8 mouse cellular contexts compared by ENCODE assay signal in the genomic region with DNA sequence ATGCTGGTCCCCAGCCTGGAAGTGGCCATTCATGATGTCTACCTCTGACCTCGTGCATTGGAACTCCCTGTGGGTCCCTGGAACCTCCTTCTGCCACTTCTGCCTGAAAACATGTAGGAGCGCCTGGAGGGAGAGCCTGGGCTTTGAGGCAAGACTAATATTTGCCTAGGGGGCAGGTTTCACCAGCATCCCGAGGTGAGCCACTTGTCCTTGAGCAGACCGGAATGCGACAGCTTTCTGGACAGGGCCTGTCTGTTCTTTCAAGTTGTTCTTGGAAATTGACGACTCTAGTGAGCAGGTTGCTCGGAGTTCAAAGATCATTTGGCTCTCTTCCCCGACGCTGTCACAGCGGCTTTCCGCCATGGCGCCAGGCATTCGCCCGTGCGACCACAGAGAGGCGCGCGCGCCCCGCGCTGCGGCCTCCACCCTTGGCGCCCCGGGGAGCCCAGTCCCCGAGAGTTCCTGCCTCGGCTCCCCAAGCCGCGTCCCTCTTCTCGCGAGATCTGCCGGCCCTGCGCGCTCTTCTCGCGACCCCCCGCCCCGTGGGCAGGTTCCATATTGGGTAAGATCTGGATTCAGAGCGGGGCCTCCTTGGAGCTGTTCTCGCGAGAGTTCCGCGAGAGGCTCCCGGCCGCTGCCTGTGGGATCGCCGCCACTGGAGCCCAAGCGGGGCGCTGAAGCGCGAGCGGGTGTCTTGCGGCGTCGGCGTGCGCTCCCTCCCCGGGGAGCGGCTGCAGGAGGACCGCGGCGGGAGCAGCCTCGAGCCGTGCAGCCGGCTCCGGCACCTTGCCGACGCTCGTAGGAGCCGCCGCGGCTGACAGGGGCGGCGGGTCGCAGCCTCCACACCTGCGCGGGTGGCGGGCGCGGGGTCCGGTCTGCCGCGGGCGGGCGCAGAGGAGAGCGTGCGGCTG. TPM values are rescaled to one million over a fixed set of nuclear protein-coding genes. Genes with fewer than 3 reads are reported as not detected.
DNase-seq lines count a peak whose midpoint lies in the region; ATAC-seq lines count a peak whose summit lies in the region.

A gene (plus strand): TSS at position 554 of the 911 bp plus-strand sequence.

- peak; percentile 100 for DNase-seq in Muller cell, postnatal 12 days (ENCODE audit: inconsistent ontology term)
- DNase-seq in cerebellum, adult 9-11 months, result peak; percentile 99
- peak; percentile 99 to 100 for DNase-seq in frontal cortex, postnatal 10 days (ENCODE audit: low spot score in 2 of 2)
- DNase-seq in layer of hippocampus, postnatal 14 days (ENCODE audit: low spot score in 2 of 2), result peak; percentile 99
- DNase-seq in lung, postnatal 14 days, result peak; percentile 100
- peak; percentile 98 for DNase-seq in retina, adult 2 months (ENCODE audit: low read depth, low spot score)
- peak; percentile 100 for DNase-seq in thymus, postnatal 36 days

- H3K9me3 ChIP-seq in hindbrain, embryonic 12.5 days (replicated peaks), result no peaks in the 10 kb centered on the region

- peak; percentile 95 for ATAC-seq in hindbrain, embryonic 12.5 days (ENCODE audit: low FRiP score)

- under 1% methylated on average over 81 of the region's 86 CpGs for WGBS in hindbrain, embryonic 12.5 days

- H3K36me3 ChIP-seq in hindbrain, embryonic 12.5 days, result no peaks in the 10 kb centered on the region

- peak within 1 kb of the TSS; percentile 97 for H3K9ac ChIP-seq in hindbrain, embryonic 12.5 days

- peak within 1 kb of the TSS; percentile 67 for H3K4me2 ChIP-seq in hindbrain, embryonic 12.5 days (replicated peaks)

- peak within 1 kb of the TSS; percentile 99 for H3K4me3 ChIP-seq in hindbrain, embryonic 12.5 days

- H3K27me3 ChIP-seq in hindbrain, embryonic 12.5 days, result peaks cover 11% of the 10 kb centered on the region

- peak within 1 kb of the TSS; percentile 98 for H3K27ac ChIP-seq in hindbrain, embryonic 12.5 days

- H3K4me1 ChIP-seq in hindbrain, embryonic 12.5 days, result peaks cover 30% of the 10 kb centered on the region

RNA-seq across cellular contexts. Expression of the gene that starts here (rescaled TPM):
- polyA plus RNA-seq in hindbrain, embryonic 12.5 days (2016; fragmentation: Nextera tagmentation; extraction: Ambion mirVana), result 40.1 and 45.9 TPM in 2 replicates
- 10 to 100 TPM; 66.5 to 68.1 TPM for total RNA-seq in layer of hippocampus, postnatal 14 days (2021)

Comparison
In these comparisons a context has a peak if more than half of its experiments do, and no peak if none do; other contexts are left out.
1. Peak in every context shown above with its lines: DNase-seq, ATAC-seq, H3K4me3 ChIP-seq and H3K27ac ChIP-seq.